Mouse (Mus musculus): Measurements from ENCODE around the gene Gpatch4. TPM values are rescaled to one million over a fixed set of nuclear protein-coding genes. Genes with fewer than 3 reads are reported as not detected.

Gpatch4 gene
- polyA plus RNA-seq, 1 experiment from 2014 or later: 52.2 TPM

GRCm38 (mm10) chr3:88005822-88006786 is 36.8 kb upstream of the Gpatch4 start:
- WGBS: 83% methylated on average over 18 of the region's 18 CpGs
- no peak overlapping the region for H3K4me3 ChIP-seq
- no peaks in the 10 kb centered on the region for H3K36me3 ChIP-seq (replicated peaks)
- peaks cover 7% of the 10 kb centered on the region; the same call in 1 of the 2 replicates for H3K9me3 ChIP-seq
- H3K27me3 ChIP-seq (replicated peaks; ENCODE audit: low read depth, poor library complexity, severe bottlenecking): peaks cover 57% of the 10 kb centered on the region
- peaks cover 6% of the 10 kb centered on the region; the same call in 1 of the 2 replicates for H3K4me1 ChIP-seq
- no peak for DNase-seq (ENCODE audit: low spot score)
- no peak overlapping the region for H3K27ac ChIP-seq (replicated peaks)

GRCm38 (mm10) chr3:88010634-88011265 is 32.2 kb upstream of the Gpatch4 start:
- Histone ChIP-seq H3K4me3 (no peak overlapping the region), H3K4me1 (no peaks in the 10 kb centered on the region), H3K36me3 (replicated peaks) (no peaks in the 10 kb centered on the region), H3K27ac (replicated peaks) (no peak overlapping the region), H3K27me3 (replicated peaks; ENCODE audit: low read depth, poor library complexity, severe bottlenecking) (peaks cover 14% of the 10 kb centered on the region), H3K9me3 (peaks cover 5% of the 10 kb centered on the region; the same call in 1 of the 2 replicates)
- WGBS: 9% methylated on average over 6 of the region's 6 CpGs
- no peak for DNase-seq (ENCODE audit: low spot score)

- peaks cover 91% of the 10 kb centered on the region for H3K27me3 ChIP-seq (replicated peaks; ENCODE audit: low read depth, poor library complexity, severe bottlenecking)
- no peaks in the 10 kb centered on the region for H3K36me3 ChIP-seq (replicated peaks)
- under 1% methylated on average over 66 of the region's 66 CpGs for WGBS
- H3K27ac ChIP-seq (replicated peaks): 0 out of 2 replicates have a peak overlapping the region, but pooled peaks have one; percentile 14
- H3K4me3 ChIP-seq: peak overlapping the region; percentile 72
- H3K4me1 ChIP-seq: peaks cover 24% of the 10 kb centered on the region
- DNase-seq (ENCODE audit: low spot score): peak; percentile 95
- H3K9me3 ChIP-seq: no peaks in the 10 kb centered on the region
Observed at GRCm38 (mm10) chr3:88022322-88023191, 20.4 kb upstream of the Gpatch4 start.

GRCm38 (mm10) chr3:88023192-88024074 is 19.5 kb upstream of the Gpatch4 start:
- under 1% methylated on average over 81 of the region's 81 CpGs for WGBS
- DNase-seq (ENCODE audit: low spot score): no peak
- 0 out of 2 replicates have a peak overlapping the region, but pooled peaks have one; percentile 14 for H3K27ac ChIP-seq (replicated peaks)

GRCm38 (mm10) chr3:88026823-88027222 is 16.1 kb upstream of the Gpatch4 start:
- H3K4me1 ChIP-seq: peaks cover 36% of the 10 kb centered on the region
- DNase-seq (ENCODE audit: low spot score): no peak
- H3K27ac ChIP-seq (replicated peaks): no peak overlapping the region
- H3K27me3 ChIP-seq (replicated peaks; ENCODE audit: low read depth, poor library complexity, severe bottlenecking): peaks cover 87% of the 10 kb centered on the region
- H3K36me3 ChIP-seq (replicated peaks): no peaks in the 10 kb centered on the region
- WGBS: 58% methylated on average over 7 of the region's 7 CpGs
- H3K4me3 ChIP-seq: no peak overlapping the region
- 0 out of 2 replicates have a peak, but pooled peaks cover 6% of the 10 kb centered on the region for H3K9me3 ChIP-seq

More at GRCm38 (mm10) chr3:88023192-88024074, 19.5 kb upstream of the Gpatch4 start:
- Histone ChIP-seq H3K9me3 (0 out of 2 replicates have a peak, but pooled peaks cover 5% of the 10 kb centered on the region), H3K4me3 (peak overlapping the region; percentile 72), H3K27me3 (replicated peaks; ENCODE audit: low read depth, poor library complexity, severe bottlenecking) (peaks cover 88% of the 10 kb centered on the region), H3K36me3 (replicated peaks) (no peaks in the 10 kb centered on the region), H3K4me1 (peaks cover 24% of the 10 kb centered on the region)

GRCm38 (mm10) chr3:88027434-88028186 is 15.3 kb upstream of the Gpatch4 start, which contains the start of gene Hapln2:
Gene Hapln2, minus strand, starts transcription at chr3:88027583.
- peaks cover 87% of the 10 kb centered on the region for H3K27me3 ChIP-seq (replicated peaks; ENCODE audit: low read depth, poor library complexity, severe bottlenecking)
- DNase-seq (ENCODE audit: low spot score): no peak
- no peaks in the 10 kb centered on the region for H3K36me3 ChIP-seq (replicated peaks)
- peaks cover 30% of the 10 kb centered on the region for H3K4me1 ChIP-seq
- no peak within 1 kb of the TSS for H3K4me3 ChIP-seq
- no peak within 1 kb of the TSS for H3K27ac ChIP-seq (replicated peaks)
- WGBS: 48% methylated on average over 5 of the region's 5 CpGs
- 0 out of 2 replicates have a peak, but pooled peaks cover 6% of the 10 kb centered on the region for H3K9me3 ChIP-seq

GRCm38 (mm10) chr3:88030608-88031395 is 12.1 kb upstream of the Gpatch4 start:
- H3K27me3 ChIP-seq (replicated peaks; ENCODE audit: low read depth, poor library complexity, severe bottlenecking): peaks cover 64% of the 10 kb centered on the region
- WGBS: 16% methylated on average over 19 of the region's 19 CpGs
- H3K27ac ChIP-seq (replicated peaks): no peak overlapping the region

GRCm38 (mm10) chr3:88033506-88033905 is 9.4 kb upstream of the Gpatch4 start:
- no peaks in the 10 kb centered on the region for H3K36me3 ChIP-seq (replicated peaks)
- H3K4me3 ChIP-seq: no peak overlapping the region
- H3K27me3 ChIP-seq (replicated peaks; ENCODE audit: low read depth, poor library complexity, severe bottlenecking): peaks cover 53% of the 10 kb centered on the region
- 0 out of 2 replicates have a peak, but pooled peaks cover under 1% of the 10 kb centered on the region for H3K9me3 ChIP-seq
- H3K27ac ChIP-seq (replicated peaks): no peak overlapping the region
- 72% methylated on average over 5 of the region's 5 CpGs for WGBS
- DNase-seq (ENCODE audit: low spot score): no peak
- peaks cover 19% of the 10 kb centered on the region; the same call in 1 of the 2 replicates for H3K4me1 ChIP-seq

More at GRCm38 (mm10) chr3:88030608-88031395, 12.1 kb upstream of the Gpatch4 start:
- H3K9me3 ChIP-seq: 0 out of 2 replicates have a peak, but pooled peaks cover 6% of the 10 kb centered on the region
- H3K4me3 ChIP-seq: no peak overlapping the region
- no peaks in the 10 kb centered on the region for H3K36me3 ChIP-seq (replicated peaks)
- DNase-seq (ENCODE audit: low spot score): no peak
- H3K4me1 ChIP-seq: peaks cover 12% of the 10 kb centered on the region; the same call in 1 of the 2 replicates

- 64% methylated on average over 1 of the region's 1 CpGs for WGBS
- no peaks in the 10 kb centered on the region for H3K36me3 ChIP-seq (replicated peaks)
- H3K27me3 ChIP-seq (replicated peaks; ENCODE audit: low read depth, poor library complexity, severe bottlenecking): peaks cover 48% of the 10 kb centered on the region
- DNase-seq (ENCODE audit: low spot score): no peak
- no peak overlapping the region for H3K4me3 ChIP-seq
- no peaks in the 10 kb centered on the region for H3K9me3 ChIP-seq
- no peak overlapping the region for H3K27ac ChIP-seq (replicated peaks)
- H3K4me1 ChIP-seq: peaks cover 16% of the 10 kb centered on the region; the same call in 1 of the 2 replicates
Observed at GRCm38 (mm10) chr3:88035561-88036293, 7.2 kb upstream of the Gpatch4 start.

Data from embryonic facial prominence, embryonic 10.5 days (tissue).